Mouse (Mus musculus) hindbrain, postnatal 0 days (tissue): ENCODE data around the gene Colec11. TPM values are rescaled to one million over a fixed set of nuclear protein-coding genes. Genes with fewer than 3 reads are reported as not detected.
A peak's percentile ranks its signal among the peaks of the same experiment; 100 is the strongest.

Experiments
- ATAC-seq: fragments of 200-750 bp; cut with Nextera tagmentation; 2 replicates; pipeline ENCODE4 v1.8.0; 2017; ENCODE audit warnings: mild to moderate bottlenecking, moderate TSS enrichment, moderate library complexity
- DNase-seq: peaks from one replicate; pipeline ENCODE4 v3.0.0-alpha.2; 2015; ENCODE audit warnings: low spot score
- H3K27ac ChIP-seq: fragments of 300-500 bp; sonication (generic); 2 replicates; pipeline ENCODE4 v1.5.1; 2014; ENCODE audit warnings: mild to moderate bottlenecking
- H3K27me3 ChIP-seq: fragments of 300-500 bp; sonication (generic); 2 replicates; pipeline ENCODE4 v1.6.1; 2014; ENCODE audit warnings: low read length, mixed read lengths; ENCODE audit not compliant: insufficient read depth
- H3K36me3 ChIP-seq: fragments of 300-500 bp; sonication (generic); 2 replicates; pipeline ENCODE4 v1.6.1; 2014; ENCODE audit warnings: low read length, mixed read lengths; ENCODE audit not compliant: insufficient read depth
- H3K4me1 ChIP-seq: fragments of 300-500 bp; sonication (generic); 2 replicates; pipeline ENCODE4 v1.6.1; 2014; ENCODE audit warnings: antibody characterized with exemption, low read length, mixed read lengths; ENCODE audit not compliant: insufficient read depth
- H3K4me2 ChIP-seq: fragments of 300-500 bp; sonication (generic); 2 replicates; pipeline ENCODE4 v1.6.1; 2014; ENCODE audit warnings: low read depth, mild to moderate bottlenecking, low read length, moderate library complexity, mixed read lengths
- H3K4me3 ChIP-seq: fragments of 300-500 bp; sonication (generic); 2 replicates; pipeline ENCODE4 v1.5.1; 2014; ENCODE audit warnings: low read length
- H3K9ac ChIP-seq: fragments of 300-500 bp; sonication (generic); replicated peaks from 2 replicates; pipeline ENCODE4 v1.6.1; 2014; ENCODE audit warnings: mild to moderate bottlenecking, low read length, moderate library complexity, mixed read lengths
- H3K9me3 ChIP-seq: fragments of 300-500 bp; sonication (generic); 2 replicates; pipeline ENCODE4 v1.6.1; 2016; ENCODE audit warnings: low read length, mixed read lengths
- CTCF ChIP-seq: IDR thresholded peaks from 2 replicates; pipeline ENCODE4 v1.5.1; 2016; ENCODE audit warnings: antibody characterized with exemption, control low read depth, low read depth
- WGBS: fragments of 180-500 bp; shearing (Covaris S2); extraction: QIAGEN DNeasy Blood & Tissue Kit; methylation state at CpG from one replicate; pipeline ENCODE4 v1.1.7; 2014; 5-methylcytosine and 5-hydroxymethylcytosine counted together
- polyA plus RNA-seq: library from polyadenylated mRNA; unstranded; fragments of >200 nt; fragmentation: Nextera tagmentation; extraction: Ambion mirVana; gene quantifications from 2 replicates; pipeline ENCODE4 v1.2.1, GENCODE M21; 2015
- total RNA-seq: library from RNA; depleted of rRNA; stranded (reverse); fragments of >200 nt; gene quantifications from 2 replicates; pipeline ENCODE4 v1.2.3, GENCODE M21; 2014; rRNA removed

Colec11 gene
- total RNA-seq: 1.2 TPM in 1 of 2 replicates, not detected in the other
- 1.4 TPM in 2 replicates for polyA plus RNA-seq

GRCm38 (mm10) chr12:28623195-28623594 lies at the start of gene Colec11:
Colec11 (minus strand) TSS chr12:28623377.
- no peak for ATAC-seq
- H3K4me1 ChIP-seq: no peaks in the 10 kb centered on the region
- no peak within 1 kb of the TSS for H3K9ac ChIP-seq
- TF ChIP-seq CTCF: no peak
- peaks cover 3% of the 10 kb centered on the region; the same call in 1 of the 2 replicates for H3K36me3 ChIP-seq
- no peak within 1 kb of the TSS for H3K4me3 ChIP-seq
- no peaks in the 10 kb centered on the region for H3K27me3 ChIP-seq
- no peak for DNase-seq
- H3K4me2 ChIP-seq: no peak within 1 kb of the TSS
- H3K27ac ChIP-seq: no peak within 1 kb of the TSS
- WGBS: 52% methylated on average over 5 of the region's 5 CpGs
- no peaks in the 10 kb centered on the region for H3K9me3 ChIP-seq

GRCm38 (mm10) chr12:28667287-28667686 lies 44.1 kb upstream of the Colec11 start:
- TF ChIP-seq CTCF: no peak
- Histone ChIP-seq H3K27me3 (no peaks in the 10 kb centered on the region), H3K4me2 (no peak overlapping the region), H3K9me3 (no peaks in the 10 kb centered on the region), H3K27ac (no peak overlapping the region), H3K36me3 (no peaks in the 10 kb centered on the region), H3K4me3 (no peak overlapping the region), H3K9ac (no peak overlapping the region), H3K4me1 (no peaks in the 10 kb centered on the region)
- 57% methylated on average over 8 of the region's 8 CpGs for WGBS
- no peak for ATAC-seq
- no peak for DNase-seq

- no peaks in the 10 kb centered on the region for H3K27me3 ChIP-seq
- H3K9me3 ChIP-seq: no peaks in the 10 kb centered on the region
- no peak overlapping the region for H3K4me2 ChIP-seq
- no peak overlapping the region for H3K9ac ChIP-seq
- H3K4me3 ChIP-seq: no peak overlapping the region
- DNase-seq (no peak), ATAC-seq (no peak)
- no peak for TF ChIP-seq CTCF
- H3K27ac ChIP-seq: no peak overlapping the region
- WGBS: 65% methylated on average over 4 of the region's 4 CpGs
- no peaks in the 10 kb centered on the region for H3K4me1 ChIP-seq
- no peaks in the 10 kb centered on the region for H3K36me3 ChIP-seq
Observed at GRCm38 (mm10) chr12:28666734-28667133, 43.6 kb upstream of the Colec11 start.

GRCm38 (mm10) chr12:28662628-28663027 lies 39.5 kb upstream of the Colec11 start:
- Histone ChIP-seq H3K9me3 (no peaks in the 10 kb centered on the region), H3K4me3 (no peak overlapping the region), H3K27ac (no peak overlapping the region), H3K4me2 (no peak overlapping the region), H3K9ac (no peak overlapping the region), H3K4me1 (no peaks in the 10 kb centered on the region), H3K36me3 (peaks cover 19% of the 10 kb centered on the region), H3K27me3 (no peaks in the 10 kb centered on the region)
- 84% methylated on average over 4 of the region's 4 CpGs for whole genome bisulfite sequencing
- ATAC-seq: no peak
- TF ChIP-seq CTCF: no peak
- DNase-seq: no peak

GRCm38 (mm10) chr12:28649141-28650110 lies 26.2 kb upstream of the Colec11 start, which contains the start of gene Rnaseh1:
Rnaseh1 (plus strand) TSS chr12:28649602.
- Histone ChIP-seq H3K9me3 (no peaks in the 10 kb centered on the region), H3K4me1 (peaks cover 7% of the 10 kb centered on the region)
- WGBS: 2% methylated on average over 52 of the region's 52 CpGs

GRCm38 (mm10) chr12:28638778-28639177 lies 15.6 kb upstream of the Colec11 start:
- Histone ChIP-seq H3K4me1 (peaks cover 8% of the 10 kb centered on the region), H3K9ac (no peak overlapping the region), H3K36me3 (no peaks in the 10 kb centered on the region; the same call in 1 of the 2 replicates), H3K9me3 (no peaks in the 10 kb centered on the region), H3K27ac (no peak overlapping the region), H3K4me3 (no peak overlapping the region), H3K4me2 (no peak overlapping the region), H3K27me3 (no peaks in the 10 kb centered on the region)
- DNase-seq: no peak
- 79% methylated on average over 2 of the region's 2 CpGs for WGBS
- no peak for ATAC-seq
- 0 out of 2 replicates have a peak, but pooled peaks have one; percentile 6 for TF ChIP-seq CTCF

More at GRCm38 (mm10) chr12:28649141-28650110, 26.2 kb upstream of the Colec11 start, which contains the start of gene Rnaseh1:
- Histone ChIP-seq H3K27me3 (no peaks in the 10 kb centered on the region), H3K4me2 (peak within 1 kb of the TSS; percentile 93), H3K9ac (peak within 1 kb of the TSS; percentile 77), H3K4me3 (peak within 1 kb of the TSS; percentile 76), H3K36me3 (peaks cover 7% of the 10 kb centered on the region), H3K27ac (peak within 1 kb of the TSS; percentile 77)
- TF ChIP-seq CTCF: no peak
- ATAC-seq (peak; percentile 98), DNase-seq (peak; percentile 95)
